8 mouse cellular contexts compared by ENCODE assay signal in genomic region chr1:80758798-80759184, GRCm38 (mm10). TPM values are rescaled to one million over a fixed set of nuclear protein-coding genes. Genes with fewer than 3 reads are reported as not detected.
DNase-seq lines count a peak whose midpoint lies in the region; ATAC-seq and TF ChIP-seq lines count a peak whose summit lies in the region.

No protein-coding gene starts in this region.

- H3K4me3 ChIP-seq in liver, adult 2 months (ENCODE audit: insufficient read depth, low read depth, low read length), result peak overlapping the region; percentile 62; the same call in 1 of the 2 replicates
- H3K4me3 ChIP-seq in embryonic facial prominence, embryonic 13.5 days, result peak overlapping the region; percentile 68
- peak overlapping the region; percentile 63 for H3K4me3 ChIP-seq in intestine, embryonic 16.5 days (ENCODE audit: low read length)
- H3K4me3 ChIP-seq in neural tube, embryonic 13.5 days, result peak overlapping the region; percentile 66

- no peak for DNase-seq in liver, adult 2 months (ENCODE audit: extremely low read depth, low read depth, low spot score)
- DNase-seq in liver, result no peak
- DNase-seq in urinary bladder, postnatal 10 days (ENCODE audit: low spot score), result no peak
- no peak for DNase-seq in gastrocnemius, postnatal 10 days

- WGBS in liver, adult 2 months, result 11% methylated on average over 6 of the region's 6 CpGs
- WGBS in embryonic facial prominence, embryonic 13.5 days, result 9% methylated on average over 6 of the region's 6 CpGs
- 10% methylated on average over 6 of the region's 6 CpGs for WGBS in intestine, embryonic 16.5 days
- 8% methylated on average over 6 of the region's 6 CpGs for WGBS in neural tube, embryonic 13.5 days

- no peak for TF ChIP-seq POLR2A in liver, adult 2 months (IDR thresholded peaks at IDR 0.05; ENCODE audit: extremely low read depth, insufficient read depth, low read length)

- H3K79me2 ChIP-seq in liver, adult 2 months (ENCODE audit: control insufficient read depth, insufficient read depth, low read length), result no peaks in the 10 kb centered on the region

- H3K4me2 ChIP-seq in embryonic facial prominence, embryonic 13.5 days, result peak overlapping the region; percentile 94
- peak overlapping the region; percentile 87 for H3K4me2 ChIP-seq in intestine, embryonic 16.5 days (ENCODE audit: low read depth, low read length)
- peak overlapping the region; percentile 95 for H3K4me2 ChIP-seq in neural tube, embryonic 13.5 days

- no peak overlapping the region for H3K27ac ChIP-seq in liver, adult 2 months (replicated peaks; ENCODE audit: insufficient read depth, low read depth, low read length)
- H3K27ac ChIP-seq in embryonic facial prominence, embryonic 13.5 days, result 0 out of 2 replicates have a peak overlapping the region, but pooled peaks have one; percentile 33
- H3K27ac ChIP-seq in intestine, embryonic 16.5 days (ENCODE audit: low read length), result no peak overlapping the region
- no peak overlapping the region for H3K27ac ChIP-seq in neural tube, embryonic 13.5 days (replicated peaks)

- H3K36me3 ChIP-seq in liver, adult 2 months (ENCODE audit: control insufficient read depth, insufficient read depth, low read length), result no peaks in the 10 kb centered on the region
- no peaks in the 10 kb centered on the region for H3K36me3 ChIP-seq in embryonic facial prominence, embryonic 13.5 days
- no peaks in the 10 kb centered on the region for H3K36me3 ChIP-seq in intestine, embryonic 16.5 days (ENCODE audit: control insufficient read depth, insufficient read depth, low read length)
- H3K36me3 ChIP-seq in neural tube, embryonic 13.5 days, result no peaks in the 10 kb centered on the region

- H3K27me3 ChIP-seq in liver, adult 2 months (ENCODE audit: control insufficient read depth, insufficient read depth, low read length), result peaks cover 10% of the 10 kb centered on the region; the same call in 1 of the 2 replicates
- H3K27me3 ChIP-seq in embryonic facial prominence, embryonic 13.5 days, result peaks cover 27% of the 10 kb centered on the region
- H3K27me3 ChIP-seq in intestine, embryonic 16.5 days (replicated peaks; ENCODE audit: control insufficient read depth, insufficient read depth, low read length), result peaks cover 12% of the 10 kb centered on the region; the same call in 1 of the 2 replicates
- peaks cover 33% of the 10 kb centered on the region for H3K27me3 ChIP-seq in neural tube, embryonic 13.5 days

- TF ChIP-seq CTCF in liver, adult 2 months (IDR thresholded peaks at IDR 0.05; ENCODE audit: low read depth, low read length), result no peak

- no peaks in the 10 kb centered on the region for H3K4me1 ChIP-seq in liver, adult 2 months (ENCODE audit: control insufficient read depth, insufficient read depth, low read length)
- peaks cover 16% of the 10 kb centered on the region for H3K4me1 ChIP-seq in embryonic facial prominence, embryonic 13.5 days
- H3K4me1 ChIP-seq in intestine, embryonic 16.5 days (ENCODE audit: control insufficient read depth, insufficient read depth, low read length), result peaks cover 6% of the 10 kb centered on the region; the same call in 1 of the 2 replicates
- peaks cover 21% of the 10 kb centered on the region for H3K4me1 ChIP-seq in neural tube, embryonic 13.5 days (replicated peaks)

- H3K9ac ChIP-seq in liver, adult 2 months (ENCODE audit: low read depth, low read length), result no peak overlapping the region
- peak overlapping the region; percentile 80 for H3K9ac ChIP-seq in embryonic facial prominence, embryonic 13.5 days
- peak overlapping the region; percentile 66 for H3K9ac ChIP-seq in intestine, embryonic 16.5 days (ENCODE audit: low read depth, low read length)
- peak overlapping the region; percentile 75 for H3K9ac ChIP-seq in neural tube, embryonic 13.5 days

- 0 out of 2 replicates have a peak, but pooled peaks have one; percentile 5 for ATAC-seq in embryonic facial prominence, embryonic 13.5 days (ENCODE audit: insufficient number of reproducible peaks, insufficient read depth, low FRiP score, low TSS enrichment, low read depth)
- ATAC-seq in intestine, embryonic 16.5 days, result no peak
- no peak for ATAC-seq in neural tube, embryonic 13.5 days (ENCODE audit: low read depth)
- ATAC-seq in CD4-positive, CD25-positive, alpha-beta regulatory T cell, adult 4 months, result no peak

- no peaks in the 10 kb centered on the region for H3K9me3 ChIP-seq in embryonic facial prominence, embryonic 13.5 days
- H3K9me3 ChIP-seq in intestine, embryonic 16.5 days (ENCODE audit: control insufficient read depth, low read length), result no peaks in the 10 kb centered on the region
- H3K9me3 ChIP-seq in neural tube, embryonic 13.5 days, result no peaks in the 10 kb centered on the region

RNA-seq across cellular contexts. Expression of gene Dock10, which starts 0.5 kb away (rescaled TPM):
- 6.8 TPM in 2 replicates for total RNA-seq in liver, adult 2 months (2014; rRNA removed)
- polyA plus RNA-seq in liver, adult 2 months (2012; rRNA removed), result 0.52 and 1.0 TPM in 2 replicates
- 7.3 TPM in 2 replicates for polyA plus RNA-seq in embryonic facial prominence, embryonic 13.5 days (2015; fragmentation: Nextera tagmentation; extraction: Ambion mirVana)
- 3.3 and 3.7 TPM in 2 replicates for polyA plus RNA-seq in intestine, embryonic 16.5 days (2015; fragmentation: Nextera tagmentation; extraction: Ambion mirVana)
- polyA plus RNA-seq in neural tube, embryonic 13.5 days (2015; fragmentation: Nextera tagmentation; extraction: Ambion mirVana), result 3.7 and 5.0 TPM in 2 replicates
- 10 to 100 TPM; 12.0 to 17.2 TPM for total RNA-seq in gastrocnemius, postnatal 10 days (2021)
- polyA plus RNA-seq in CD4-positive, CD25-positive, alpha-beta regulatory T cell, adult 4 months (2017; shearing (Covaris generic)), result 100 to 1,000 TPM; 116 to 121 TPM

Comparison
In these comparisons a context has a peak if more than half of its experiments do, and no peak if none do; other contexts are left out.
1. RNA of gene Dock10, which starts 0.5 kb away (polyA plus RNA-seq): 116 to 121 TPM in CD4-positive, CD25-positive, alpha-beta regulatory T cell, adult 4 months; 7.3 TPM in embryonic facial prominence, embryonic 13.5 days, 3.7 to 5.0 TPM in neural tube, embryonic 13.5 days, 3.3 to 3.7 TPM in intestine, embryonic 16.5 days and 0.52 to 1.0 TPM in liver, adult 2 months; every median in the first group is over 10 times any median in the second.
2. Peak in every context shown above with its lines, with median percentiles within 50 percentile points of each other: H3K4me3 ChIP-seq and H3K4me2 ChIP-seq.